Mouse (Mus musculus) midbrain, embryonic 11.5 days (tissue): ENCODE results near the gene Ltbr. TPM values are rescaled to one million over a fixed set of nuclear protein-coding genes. Genes with fewer than 3 reads are reported as not detected.

Experiments used
- ATAC-seq: fragments of 200-750 bp; cut with Nextera tagmentation; 2 replicates; pipeline ENCODE4 v1.8.0; 2017; ENCODE audit warnings: moderate TSS enrichment, moderate library complexity; ENCODE audit not compliant: low FRiP score
- DNase-seq: peaks from one replicate; pipeline ENCODE4 v3.0.0; 2015; ENCODE audit warnings: low spot score; ENCODE audit errors: missing footprints
- H3K27ac ChIP-seq: fragments of 300-500 bp; sonication (generic); 2 replicates; pipeline ENCODE4 v1.5.1; 2014; ENCODE audit warnings: low read depth, low read length
- H3K27me3 ChIP-seq: fragments of 300-500 bp; sonication (generic); 2 replicates; pipeline ENCODE4 v1.6.1; 2014; ENCODE audit warnings: mild to moderate bottlenecking, low read length, moderate library complexity, mixed read lengths; ENCODE audit not compliant: control insufficient read depth, insufficient read depth
- H3K36me3 ChIP-seq: fragments of 300-500 bp; sonication (generic); 2 replicates; pipeline ENCODE4 v1.6.1; 2014; ENCODE audit warnings: mild to moderate bottlenecking, low read length, moderate library complexity, mixed read lengths; ENCODE audit not compliant: control insufficient read depth, insufficient read depth
- H3K4me1 ChIP-seq: fragments of 300-500 bp; sonication (generic); 2 replicates; pipeline ENCODE4 v1.6.1; 2014; ENCODE audit warnings: low read length; ENCODE audit not compliant: control insufficient read depth, insufficient read depth
- H3K4me2 ChIP-seq: fragments of 300-500 bp; sonication (generic); 2 replicates; pipeline ENCODE4 v1.6.1; 2014; ENCODE audit warnings: mild to moderate bottlenecking, moderate library complexity
- H3K4me3 ChIP-seq: fragments of 300-500 bp; sonication (generic); 2 replicates; pipeline ENCODE4 v1.5.1; 2014; ENCODE audit warnings: low read depth, low read length
- H3K9ac ChIP-seq: fragments of 300-500 bp; sonication (generic); 2 replicates; pipeline ENCODE4 v1.6.1; 2014; ENCODE audit warnings: low read length
- H3K9me3 ChIP-seq: fragments of 300-500 bp; sonication (generic); 2 replicates; pipeline ENCODE4 v1.6.1; 2016; ENCODE audit warnings: low read length; ENCODE audit not compliant: control insufficient read depth
- WGBS: fragments of 180-500 bp; shearing (Covaris S2); extraction: QIAGEN DNeasy Blood & Tissue Kit; methylation state at CpG from one replicate; pipeline ENCODE4 v1.1.7; 2014; 5-methylcytosine and 5-hydroxymethylcytosine counted together
- polyA plus RNA-seq: library from polyadenylated mRNA; unstranded; fragments of >200 nt; fragmentation: Nextera tagmentation; extraction: Ambion mirVana; gene quantifications from 2 replicates; pipeline ENCODE4 v1.2.1, GENCODE M21; 2014

The Ltbr gene
- polyA plus RNA-seq, 1 experiment from 2014 or later: 18.0 TPM

DNA sequence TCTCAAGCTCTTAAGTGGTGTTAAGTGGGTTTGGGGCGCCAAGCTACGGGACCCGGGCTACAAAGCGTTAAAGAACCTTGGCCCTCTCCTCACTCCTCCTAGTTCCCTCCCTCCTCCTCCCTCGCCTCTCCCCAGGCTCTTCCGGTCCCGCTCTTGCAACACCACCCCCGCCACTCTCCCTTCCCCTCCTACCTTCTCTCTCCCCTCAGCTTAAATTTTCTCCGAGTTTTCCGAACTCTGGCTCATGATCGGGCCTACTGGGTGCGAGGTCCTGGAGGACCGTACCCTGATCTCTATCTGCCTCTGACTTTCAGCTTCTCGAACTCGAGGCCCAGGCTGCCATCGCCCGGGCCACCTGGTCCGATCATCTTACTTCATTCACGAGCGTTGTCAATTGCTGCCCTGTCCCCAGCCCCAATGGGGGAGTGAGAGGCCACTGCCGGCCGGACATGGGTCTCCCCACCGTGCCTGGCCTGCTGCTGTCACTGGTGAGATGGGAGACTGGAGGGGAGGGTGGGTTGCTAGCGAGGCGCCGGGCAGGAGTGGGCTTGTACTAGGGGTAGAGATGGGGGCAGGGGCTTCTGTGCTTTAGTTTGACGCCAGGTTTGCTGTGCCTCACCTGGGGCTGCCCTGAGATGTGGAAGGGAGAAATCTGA, 36.0 kb upstream of the Ltbr start:
- H3K9me3 ChIP-seq: no peaks in the 10 kb centered on the region
- WGBS: under 1% methylated on average over 27 of the region's 27 CpGs
- DNase-seq: peak; percentile 96
- ATAC-seq: peak; percentile 66
- H3K4me3 ChIP-seq: peak overlapping the region; percentile 49
- H3K36me3 ChIP-seq: no peaks in the 10 kb centered on the region
- peak overlapping the region; percentile 74 for H3K9ac ChIP-seq
- H3K4me2 ChIP-seq: peak overlapping the region; percentile 89
- no peak overlapping the region for H3K27ac ChIP-seq
- no peaks in the 10 kb centered on the region; the same call in 1 of the 2 replicates for H3K27me3 ChIP-seq
- H3K4me1 ChIP-seq: peaks cover 17% of the 10 kb centered on the region

DNA sequence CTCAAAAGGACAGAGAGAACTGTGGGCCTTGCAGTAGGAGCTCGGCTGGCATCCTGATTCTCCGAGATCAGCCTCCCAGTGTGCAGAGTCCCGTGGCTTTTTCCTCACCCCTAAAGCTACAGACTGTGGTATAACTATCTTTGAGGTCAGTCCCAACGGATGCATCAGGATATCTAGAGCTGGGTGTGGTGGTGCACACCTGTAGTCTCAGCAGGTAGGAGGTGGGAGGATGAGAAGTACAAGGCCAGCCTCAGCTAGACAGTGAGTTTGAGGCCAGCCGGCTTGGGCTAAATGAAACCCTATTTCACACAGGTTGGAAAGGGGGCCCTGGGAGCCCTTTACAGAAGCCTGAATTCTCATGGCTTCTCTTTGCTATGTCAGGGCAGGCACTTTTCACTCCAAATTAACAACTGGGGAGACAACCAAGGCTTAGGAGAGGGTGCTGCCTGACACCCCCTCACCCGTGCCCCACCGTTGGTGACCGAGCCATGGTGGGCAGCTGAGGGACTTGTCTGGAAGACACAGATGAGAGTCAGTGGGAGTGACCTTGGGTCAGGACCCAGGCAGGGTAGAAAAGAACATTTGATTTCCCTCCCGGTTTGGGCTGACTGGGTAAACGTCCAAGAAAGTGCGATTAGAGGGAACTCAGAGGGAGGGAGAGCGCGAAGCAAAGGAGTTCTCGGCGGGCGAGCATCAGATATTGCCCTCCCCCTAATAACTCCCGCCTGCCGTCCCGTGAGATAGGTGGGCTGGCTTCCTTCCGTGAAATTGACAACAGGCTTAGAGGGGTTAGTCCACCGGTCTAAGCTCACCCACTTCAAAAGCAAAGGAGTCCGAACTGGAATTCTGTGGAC, 35.3 kb upstream of the Ltbr start, which contains the start of gene Tnfrsf1a:
Gene Tnfrsf1a (plus strand): TSS at position 642 of the 854 bp plus-strand sequence.
- H3K27ac ChIP-seq: no peak within 1 kb of the TSS

GRCm38 (mm10) chr6:125346029-125346428, 32.3 kb upstream of the Ltbr start:
- 58% methylated on average over 2 of the region's 2 CpGs for WGBS

More for the DNA sequence above, 35.3 kb upstream of the Ltbr start, which contains the start of gene Tnfrsf1a:
- Histone ChIP-seq H3K9ac (peak within 1 kb of the TSS; percentile 74), H3K9me3 (no peaks in the 10 kb centered on the region), H3K27me3 (no peaks in the 10 kb centered on the region; the same call in 1 of the 2 replicates), H3K36me3 (no peaks in the 10 kb centered on the region), H3K4me2 (peak within 1 kb of the TSS; percentile 89), H3K4me3 (peak within 1 kb of the TSS; percentile 49), H3K4me1 (peaks cover 12% of the 10 kb centered on the region)
- 5% methylated on average over 22 of the region's 22 CpGs for WGBS
- ATAC-seq (peak; percentile 28), DNase-seq (no peak)

GRCm38 (mm10) chr6:125345625-125346024, 31.9 kb upstream of the Ltbr start:
- Histone ChIP-seq H3K9ac (no peak overlapping the region), H3K4me1 (peaks cover 12% of the 10 kb centered on the region), H3K4me3 (no peak overlapping the region), H3K27ac (no peak overlapping the region), H3K9me3 (no peaks in the 10 kb centered on the region), H3K4me2 (no peak overlapping the region), H3K27me3 (no peaks in the 10 kb centered on the region; the same call in 1 of the 2 replicates), H3K36me3 (no peaks in the 10 kb centered on the region)
- peak; percentile 57 for DNase-seq
- ATAC-seq: no peak
- 84% methylated on average over 1 of the region's 1 CpGs for WGBS

More at GRCm38 (mm10) chr6:125346029-125346428, 32.3 kb upstream of the Ltbr start:
- no peak overlapping the region for H3K27ac ChIP-seq
- no peak overlapping the region for H3K4me3 ChIP-seq
- no peaks in the 10 kb centered on the region for H3K36me3 ChIP-seq
- ATAC-seq: no peak
- no peaks in the 10 kb centered on the region; the same call in 1 of the 2 replicates for H3K27me3 ChIP-seq
- no peaks in the 10 kb centered on the region for H3K9me3 ChIP-seq
- H3K4me1 ChIP-seq: peaks cover 12% of the 10 kb centered on the region
- no peak for DNase-seq
- no peak overlapping the region for H3K9ac ChIP-seq
- no peak overlapping the region for H3K4me2 ChIP-seq

DNA sequence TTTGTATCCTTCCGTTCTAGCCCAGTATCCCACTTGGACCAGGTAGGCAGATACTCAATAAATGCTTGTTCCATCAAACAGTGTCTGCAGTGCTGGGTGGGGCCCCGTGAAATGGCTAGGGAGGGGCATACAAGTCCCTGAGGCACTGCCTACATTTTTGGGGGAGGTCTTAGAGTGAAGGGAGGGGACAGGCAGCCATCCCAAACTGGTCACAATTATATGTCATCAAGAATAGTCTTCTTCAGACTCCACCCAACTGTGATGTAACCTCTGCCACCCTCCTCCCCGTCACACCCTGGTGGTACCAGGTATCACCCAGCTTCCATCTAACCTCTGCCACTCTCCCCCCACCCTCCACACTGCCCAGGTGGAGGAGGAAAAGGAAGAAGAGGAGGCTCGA, 31.2 kb upstream of the Ltbr start:
- H3K36me3 ChIP-seq: no peaks in the 10 kb centered on the region
- H3K9me3 ChIP-seq: no peaks in the 10 kb centered on the region
- no peak overlapping the region for H3K4me3 ChIP-seq
- DNase-seq (peak; percentile 31), ATAC-seq (no peak)
- H3K4me1 ChIP-seq: peaks cover 4% of the 10 kb centered on the region; the same call in 1 of the 2 replicates
- H3K9ac ChIP-seq: no peak overlapping the region
- H3K27me3 ChIP-seq: no peaks in the 10 kb centered on the region
- no peak overlapping the region for H3K27ac ChIP-seq
- WGBS: 68% methylated on average over 4 of the region's 4 CpGs
- H3K4me2 ChIP-seq: no peak overlapping the region

- Histone ChIP-seq H3K4me2 (no peak overlapping the region), H3K4me1 (0 out of 2 replicates have a peak, but pooled peaks cover 2% of the 10 kb centered on the region), H3K36me3 (no peaks in the 10 kb centered on the region), H3K27ac (no peak overlapping the region), H3K9ac (no peak overlapping the region), H3K27me3 (no peaks in the 10 kb centered on the region), H3K4me3 (no peak overlapping the region), H3K9me3 (no peaks in the 10 kb centered on the region)
- ATAC-seq (no peak), DNase-seq (no peak)
- WGBS: 51% methylated on average over 8 of the region's 8 CpGs
Observed at GRCm38 (mm10) chr6:125344084-125344483, 30.4 kb upstream of the Ltbr start.

GRCm38 (mm10) chr6:125342198-125342597, 28.5 kb upstream of the Ltbr start:
- no peaks in the 10 kb centered on the region for H3K4me1 ChIP-seq
- H3K4me3 ChIP-seq: no peak overlapping the region
- H3K9me3 ChIP-seq: no peaks in the 10 kb centered on the region
- no peak overlapping the region for H3K9ac ChIP-seq
- WGBS: 63% methylated on average over 3 of the region's 3 CpGs
- H3K36me3 ChIP-seq: no peaks in the 10 kb centered on the region
- H3K4me2 ChIP-seq: no peak overlapping the region
- no peak for ATAC-seq
- no peaks in the 10 kb centered on the region for H3K27me3 ChIP-seq
- no peak for DNase-seq
- no peak overlapping the region for H3K27ac ChIP-seq

GRCm38 (mm10) chr6:125340244-125340643, 26.6 kb upstream of the Ltbr start:
- H3K27me3 ChIP-seq: no peaks in the 10 kb centered on the region
- H3K27ac ChIP-seq: no peak overlapping the region
- no peaks in the 10 kb centered on the region for H3K9me3 ChIP-seq
- no peaks in the 10 kb centered on the region for H3K36me3 ChIP-seq
- no peaks in the 10 kb centered on the region for H3K4me1 ChIP-seq
- no peak overlapping the region for H3K9ac ChIP-seq
- DNase-seq: no peak
- no peak overlapping the region for H3K4me2 ChIP-seq
- no peak overlapping the region for H3K4me3 ChIP-seq
- ATAC-seq: no peak
- WGBS: 71% methylated on average over 5 of the region's 5 CpGs
